Mouse (Mus musculus) thymus, adult 2 months (tissue): ENCODE results near the gene Slc22a21. TPM values are rescaled to one million over a fixed set of nuclear protein-coding genes. Genes with fewer than 3 reads are reported as not detected.
A peak's percentile ranks its signal among the peaks of the same experiment; 100 is the strongest.
"Not testable (repeated sequence)": the region's sequence is repeated elsewhere in the genome, so short reads cannot be mapped to it uniquely, and the experiment has no call there.

Experiments
- DNase-seq: peaks from one replicate; pipeline ENCODE4 v3.0.0; 2021
- H3K27ac ChIP-seq: fragments of 200-500 bp; 2 replicates; pipeline ENCODE4 v1.5.1; 2012; ENCODE audit warnings: low read length, control low read depth; ENCODE audit not compliant: control insufficient read depth, insufficient read depth
- H3K27me3 ChIP-seq: fragments of 200-500 bp; 2 replicates; pipeline ENCODE4 v1.6.1; 2012; ENCODE audit warnings: mild to moderate bottlenecking, low read length, moderate library complexity, mixed read lengths; ENCODE audit not compliant: control insufficient read depth, insufficient read depth
- H3K36me3 ChIP-seq: fragments of 200-500 bp; 2 replicates; pipeline ENCODE4 v1.6.1; 2012; ENCODE audit warnings: mild to moderate bottlenecking, low read length, moderate library complexity; ENCODE audit not compliant: control insufficient read depth, insufficient read depth
- H3K4me1 ChIP-seq: fragments of 200-500 bp; replicated peaks from 2 replicates; pipeline ENCODE4 v1.6.1; 2012; ENCODE audit warnings: low read length; ENCODE audit not compliant: control insufficient read depth, insufficient read depth
- H3K4me3 ChIP-seq: fragments of 200-500 bp; 2 replicates; pipeline ENCODE4 v1.5.1; 2012; ENCODE audit warnings: mild to moderate bottlenecking, low read length, control low read depth, moderate library complexity; ENCODE audit not compliant: control insufficient read depth, insufficient read depth
- CTCF ChIP-seq: fragments of 200-500 bp; IDR thresholded peaks from 2 replicates; pipeline ENCODE4 v1.5.1; 2012; ENCODE audit warnings: mild to moderate bottlenecking, control low read depth, low read length, moderate library complexity, borderline replicate concordance; ENCODE audit not compliant: control insufficient read depth, poor library complexity, insufficient read depth; ENCODE audit errors: extremely low read depth
- POLR2A ChIP-seq: fragments of 200-500 bp; IDR thresholded peaks from 2 replicates; pipeline ENCODE4 v1.6.1; 2012; ENCODE audit warnings: mild to moderate bottlenecking, low read length, control low read depth, moderate library complexity; ENCODE audit not compliant: control insufficient read depth, poor library complexity, insufficient read depth; ENCODE audit errors: extremely low read depth
- WGBS: fragments of 180-500 bp; shearing (Covaris S2); methylation state at CpG from one replicate; pipeline ENCODE4 v1.1.7; 2018; 5-methylcytosine and 5-hydroxymethylcytosine counted together
- polyA plus RNA-seq: library from polyadenylated mRNA; depleted of rRNA; stranded (reverse); fragments of >200 nt; gene quantifications from 2 replicates; pipeline ENCODE4 v1.2.3, GENCODE M21; 2012

The Slc22a21 gene
- polyA plus RNA-seq, 1 experiment = 1.3 TPM

- TF ChIP-seq POLR2A (no peak), CTCF (no peak)
- WGBS = 90% methylated on average over 2 of the region's 2 CpGs
- no peak for DNase-seq
- no peak overlapping the region for H3K4me3 ChIP-seq
- H3K36me3 ChIP-seq = no peaks in the 10 kb centered on the region
- no peaks in the 10 kb centered on the region for H3K27me3 ChIP-seq
- H3K4me1 ChIP-seq = no peaks in the 10 kb centered on the region
- no peak overlapping the region for H3K27ac ChIP-seq
Observed at GRCm38 (mm10) chr11:53997661-53998060, 17.5 kb upstream of the Slc22a21 start.

- no peak for TF ChIP-seq CTCF
- TF ChIP-seq POLR2A = no peak
- no peaks in the 10 kb centered on the region for H3K27me3 ChIP-seq
- DNase-seq = no peak
- no peaks in the 10 kb centered on the region for H3K4me1 ChIP-seq
- no peaks in the 10 kb centered on the region for H3K36me3 ChIP-seq
- WGBS = 95% methylated on average over 4 of the region's 4 CpGs
- H3K4me3 ChIP-seq = no peak overlapping the region
- H3K27ac ChIP-seq = no peak overlapping the region
Observed at GRCm38 (mm10) chr11:53992264-53992663, 12.1 kb upstream of the Slc22a21 start.

- no peak overlapping the region for H3K27ac ChIP-seq
- no peaks in the 10 kb centered on the region; the same call in 1 of the 2 replicates for H3K27me3 ChIP-seq
- H3K4me1 ChIP-seq = no peaks in the 10 kb centered on the region
- H3K4me3 ChIP-seq = no peak overlapping the region
- WGBS = 76% methylated on average over 1 of the region's 1 CpGs
- DNase-seq = no peak
- H3K36me3 ChIP-seq = no peaks in the 10 kb centered on the region
- TF ChIP-seq CTCF (no peak), POLR2A (no peak)
Observed at GRCm38 (mm10) chr11:53989232-53989631, 9.1 kb upstream of the Slc22a21 start.

- H3K4me1 ChIP-seq = no peaks in the 10 kb centered on the region
- DNase-seq = no peak
- no peak for TF ChIP-seq POLR2A
- TF ChIP-seq CTCF = no peak
- H3K27ac ChIP-seq = no peak overlapping the region
- 90% methylated on average over 4 of the region's 4 CpGs for WGBS
- no peaks in the 10 kb centered on the region; the same call in 1 of the 2 replicates for H3K27me3 ChIP-seq
- H3K4me3 ChIP-seq = no peak overlapping the region
- no peaks in the 10 kb centered on the region for H3K36me3 ChIP-seq
Observed at GRCm38 (mm10) chr11:53988081-53988480, 7.9 kb upstream of the Slc22a21 start.

- Histone ChIP-seq H3K27ac (no peak overlapping the region), H3K36me3 (no peaks in the 10 kb centered on the region), H3K27me3 (peaks cover 3% of the 10 kb centered on the region), H3K4me3 (no peak overlapping the region), H3K4me1 (peaks cover 12% of the 10 kb centered on the region)
- TF ChIP-seq POLR2A (no peak), CTCF (no peak)
- no peak for DNase-seq
- 97% methylated on average over 4 of the region's 4 CpGs for WGBS
Observed at GRCm38 (mm10) chr11:53981396-53981795, 1.3 kb upstream of the Slc22a21 start.

- H3K4me3 ChIP-seq = peak overlapping the region; percentile 46
- H3K4me1 ChIP-seq = peaks cover 12% of the 10 kb centered on the region
- WGBS = 3% methylated on average over 23 of the region's 23 CpGs
- H3K27ac ChIP-seq, H3K36me3 ChIP-seq, H3K27me3 ChIP-seq, DNase-seq: not testable (repeated sequence)
Observed at GRCm38 (mm10) chr11:53979456-53979787, 710 bp downstream of the Slc22a21 start.

- peaks cover 3% of the 10 kb centered on the region for H3K27me3 ChIP-seq
- no peak overlapping the region for H3K4me3 ChIP-seq
- no peak for DNase-seq
- peaks cover 12% of the 10 kb centered on the region for H3K4me1 ChIP-seq
- H3K27ac ChIP-seq = no peak overlapping the region
- H3K36me3 ChIP-seq = no peaks in the 10 kb centered on the region
- 75% methylated on average over 3 of the region's 3 CpGs for WGBS
- no peak for TF ChIP-seq POLR2A
- no peak for TF ChIP-seq CTCF
Observed at GRCm38 (mm10) chr11:53977672-53978071, 2.5 kb downstream of the Slc22a21 start.
